Mouse (Mus musculus) ES-Bruce4 (cell line): ENCODE data around the gene Grn. TPM values are rescaled to one million over a fixed set of nuclear protein-coding genes. Genes with fewer than 3 reads are reported as not detected.

Experiments
- H3K27ac ChIP-seq: 2 replicates; pipeline ENCODE4 v1.5.1; 2012; ENCODE audit warnings: low read length, inconsistent platforms; ENCODE audit not compliant: insufficient read depth
- H3K27me3 ChIP-seq: 2 replicates; pipeline ENCODE4 v1.6.1; 2012; ENCODE audit warnings: mild to moderate bottlenecking, low read length, inconsistent platforms; ENCODE audit not compliant: control insufficient read depth, poor library complexity, insufficient read depth, severe bottlenecking
- H3K36me3 ChIP-seq: 2 replicates; pipeline ENCODE4 v1.6.1; 2012; ENCODE audit warnings: inconsistent platforms, mild to moderate bottlenecking, low read length, moderate library complexity; ENCODE audit not compliant: control insufficient read depth, poor library complexity, insufficient read depth, severe bottlenecking
- H3K4me1 ChIP-seq: one replicate; pipeline ENCODE4 v1.8.1; 2011; ENCODE audit warnings: low read length; ENCODE audit not compliant: control insufficient read depth, insufficient read depth
- H3K4me3 ChIP-seq: 2 replicates; pipeline ENCODE4 v1.5.1; 2011; ENCODE audit warnings: low read depth, mild to moderate bottlenecking, low read length
- H3K9ac ChIP-seq: 2 replicates; pipeline ENCODE4 v1.6.1; 2012; ENCODE audit warnings: low read depth, mild to moderate bottlenecking, inconsistent platforms; ENCODE audit not compliant: poor library complexity, severe bottlenecking
- H3K9me3 ChIP-seq: replicated peaks from 2 replicates; pipeline ENCODE4 v1.6.1; 2012; ENCODE audit warnings: mild to moderate bottlenecking, low read length, inconsistent platforms; ENCODE audit not compliant: control insufficient read depth, poor library complexity, insufficient read depth, severe bottlenecking
- CTCF ChIP-seq: IDR thresholded peaks from one replicate; pipeline ENCODE4 v1.8.1; 2011; ENCODE audit warnings: low read depth, low read length
- EP300 ChIP-seq: IDR thresholded peaks from 2 replicates; pipeline ENCODE4 v1.6.1; 2011; ENCODE audit warnings: low read depth, low read length; ENCODE audit not compliant: insufficient read depth
- POLR2A ChIP-seq: IDR thresholded peaks from one replicate; pipeline ENCODE4 v1.8.1; 2011; ENCODE audit warnings: low read length; ENCODE audit not compliant: insufficient read depth
- polyA plus RNA-seq: library from polyadenylated mRNA; stranded (reverse); fragments of >200 nt; gene quantifications from 2 replicates; pipeline ENCODE4 v1.2.4, GENCODE M21; 2011; ENCODE audit warnings: low read depth; ENCODE audit not compliant: missing spikeins, insufficient read depth, insufficient read length

The Grn gene
- polyA plus RNA-seq, 1 experiment = 68.4 TPM

GRCm38 (mm10) chr11:102417160-102417559 is 13.0 kb upstream of the Grn start:
- TF ChIP-seq POLR2A = no peak
- no peak for TF ChIP-seq CTCF
- TF ChIP-seq EP300 = no peak
- H3K9ac ChIP-seq = no peak overlapping the region
- H3K4me1 ChIP-seq = no peaks in the 10 kb centered on the region

GRCm38 (mm10) chr11:102418887-102419286 is 11.2 kb upstream of the Grn start:
- TF ChIP-seq EP300 (no peak), CTCF (no peak), POLR2A (no peak)
- no peak overlapping the region for H3K9ac ChIP-seq

More at GRCm38 (mm10) chr11:102417160-102417559, 13.0 kb upstream of the Grn start:
- Histone ChIP-seq H3K27ac (no peak overlapping the region), H3K4me3 (no peak overlapping the region), H3K36me3 (no peaks in the 10 kb centered on the region), H3K27me3 (no peaks in the 10 kb centered on the region), H3K9me3 (no peaks in the 10 kb centered on the region)

GRCm38 (mm10) chr11:102421559-102421958 is 8.6 kb upstream of the Grn start:
- TF ChIP-seq CTCF = no peak
- no peak for TF ChIP-seq EP300
- no peak for TF ChIP-seq POLR2A

More at GRCm38 (mm10) chr11:102418887-102419286, 11.2 kb upstream of the Grn start:
- Histone ChIP-seq H3K9me3 (no peaks in the 10 kb centered on the region), H3K4me3 (no peak overlapping the region), H3K27me3 (no peaks in the 10 kb centered on the region), H3K36me3 (no peaks in the 10 kb centered on the region), H3K27ac (no peak overlapping the region), H3K4me1 (no peaks in the 10 kb centered on the region)

GRCm38 (mm10) chr11:102424666-102425065 is 5.4 kb upstream of the Grn start:
- H3K27me3 ChIP-seq = no peaks in the 10 kb centered on the region
- H3K36me3 ChIP-seq = no peaks in the 10 kb centered on the region
- TF ChIP-seq CTCF (no peak), POLR2A (no peak), EP300 (no peak)
- no peak overlapping the region for H3K4me3 ChIP-seq
- no peaks in the 10 kb centered on the region for H3K9me3 ChIP-seq
- H3K9ac ChIP-seq = no peak overlapping the region
- no peak overlapping the region for H3K27ac ChIP-seq
- H3K4me1 ChIP-seq = no peaks in the 10 kb centered on the region

More at GRCm38 (mm10) chr11:102421559-102421958, 8.6 kb upstream of the Grn start:
- no peaks in the 10 kb centered on the region for H3K4me1 ChIP-seq
- H3K9me3 ChIP-seq = no peaks in the 10 kb centered on the region
- H3K9ac ChIP-seq = no peak overlapping the region
- H3K27ac ChIP-seq = no peak overlapping the region
- no peaks in the 10 kb centered on the region for H3K27me3 ChIP-seq
- no peaks in the 10 kb centered on the region for H3K36me3 ChIP-seq
- no peak overlapping the region for H3K4me3 ChIP-seq

- H3K27ac ChIP-seq = no peak overlapping the region
- no peaks in the 10 kb centered on the region for H3K4me1 ChIP-seq
- no peaks in the 10 kb centered on the region for H3K36me3 ChIP-seq
- no peaks in the 10 kb centered on the region for H3K27me3 ChIP-seq
- no peaks in the 10 kb centered on the region for H3K9me3 ChIP-seq
- H3K9ac ChIP-seq = no peak overlapping the region
- no peak overlapping the region for H3K4me3 ChIP-seq
- no peak for TF ChIP-seq CTCF
- no peak for TF ChIP-seq EP300
- no peak for TF ChIP-seq POLR2A
Observed at GRCm38 (mm10) chr11:102425555-102426316, 4.4 kb upstream of the Grn start.

GRCm38 (mm10) chr11:102428981-102429540 is 1.1 kb upstream of the Grn start:
- no peak overlapping the region for H3K4me3 ChIP-seq
- no peak overlapping the region for H3K9ac ChIP-seq
- no peaks in the 10 kb centered on the region for H3K27me3 ChIP-seq
- H3K27ac ChIP-seq = no peak overlapping the region
- H3K36me3 ChIP-seq = no peaks in the 10 kb centered on the region
- H3K4me1 ChIP-seq = no peaks in the 10 kb centered on the region
- TF ChIP-seq CTCF (no peak), EP300 (no peak)
- H3K9me3 ChIP-seq = no peaks in the 10 kb centered on the region
